Comparison of ENCODE assay signal across 7 mouse cellular contexts in genomic region chr6:121183414-121184173, GRCm38 (mm10). TPM values are rescaled to one million over a fixed set of nuclear protein-coding genes. Genes with fewer than 3 reads are reported as not detected.
DNase-seq lines count a peak whose midpoint lies in the region; ATAC-seq lines count a peak whose summit lies in the region.

Gene Pex26, plus strand, starts transcription at chr6:121183667.

- H3K27me3 ChIP-seq in intestine, embryonic 16.5 days (replicated peaks; ENCODE audit: control insufficient read depth, insufficient read depth, low read length) = no peaks in the 10 kb centered on the region
- no peaks in the 10 kb centered on the region for H3K27me3 ChIP-seq in midbrain, embryonic 11.5 days (ENCODE audit: control insufficient read depth, insufficient read depth, low read length)

- DNase-seq in adrenal gland, adult 2 months = peak; percentile 94
- peak; percentile 85 for DNase-seq in embryo, embryonic 11.5 days (ENCODE audit: low read depth, low spot score)
- DNase-seq in gastrocnemius, postnatal 4 days (ENCODE audit: low spot score in 2 of 2) = peak; percentile 66 to 87
- DNase-seq in left cerebral cortex, postnatal 36 days (ENCODE audit: low spot score in 2 of 2) = peak; percentile 89 to 91
- peak; percentile 100 for DNase-seq in midbrain, embryonic 11.5 days (ENCODE audit: low spot score, missing footprints)
- DNase-seq in skeletal muscle tissue, adult 2 months (ENCODE audit: low read depth, low spot score) = peak; percentile 88

- intact Hi-C loops in left cerebral cortex, postnatal 36 days (cut with DNase I) = no loop called here

- 2% methylated on average over 32 of the region's 32 CpGs for WGBS in intestine, embryonic 16.5 days
- 1% methylated on average over 32 of the region's 32 CpGs for WGBS in midbrain, embryonic 11.5 days

- H3K9me3 ChIP-seq in intestine, embryonic 16.5 days (ENCODE audit: control insufficient read depth, low read length) = no peaks in the 10 kb centered on the region
- no peaks in the 10 kb centered on the region for H3K9me3 ChIP-seq in midbrain, embryonic 11.5 days (ENCODE audit: control insufficient read depth, low read length)

- peak within 1 kb of the TSS; percentile 84 for H3K9ac ChIP-seq in intestine, embryonic 16.5 days (ENCODE audit: low read depth, low read length)
- peak within 1 kb of the TSS; percentile 65 for H3K9ac ChIP-seq in midbrain, embryonic 11.5 days (ENCODE audit: low read length)

- no peaks in the 10 kb centered on the region for H3K36me3 ChIP-seq in intestine, embryonic 16.5 days (ENCODE audit: control insufficient read depth, insufficient read depth, low read length)
- no peaks in the 10 kb centered on the region for H3K36me3 ChIP-seq in midbrain, embryonic 11.5 days (ENCODE audit: control insufficient read depth, insufficient read depth, low read length)

- peak within 1 kb of the TSS; percentile 88 for H3K27ac ChIP-seq in intestine, embryonic 16.5 days (ENCODE audit: low read length)
- H3K27ac ChIP-seq in midbrain, embryonic 11.5 days (ENCODE audit: low read depth, low read length) = peak within 1 kb of the TSS; percentile 36; the same call in 1 of the 2 replicates

- ATAC-seq in intestine, embryonic 16.5 days = peak; percentile 86
- ATAC-seq in midbrain, embryonic 11.5 days (ENCODE audit: low FRiP score) = peak; percentile 92

- H3K4me1 ChIP-seq in intestine, embryonic 16.5 days (ENCODE audit: control insufficient read depth, insufficient read depth, low read length) = peaks cover 16% of the 10 kb centered on the region
- peaks cover 7% of the 10 kb centered on the region; the same call in 1 of the 2 replicates for H3K4me1 ChIP-seq in midbrain, embryonic 11.5 days (ENCODE audit: control insufficient read depth, insufficient read depth, low read length)

- peak within 1 kb of the TSS; percentile 95 for H3K4me2 ChIP-seq in intestine, embryonic 16.5 days (ENCODE audit: low read depth, low read length)
- H3K4me2 ChIP-seq in midbrain, embryonic 11.5 days = peak within 1 kb of the TSS; percentile 88

- H3K4me3 ChIP-seq in intestine, embryonic 16.5 days (ENCODE audit: low read length) = peak within 1 kb of the TSS; percentile 84
- H3K4me3 ChIP-seq in midbrain, embryonic 11.5 days (ENCODE audit: low read depth, low read length) = peak within 1 kb of the TSS; percentile 61

RNA-seq across cellular contexts. Expression of gene Pex26, which starts in this region (rescaled TPM):
- 10 to 100 TPM in 1 of 2 experiments, 1 to 10 TPM in 1; 9.1 to 11.2 TPM for total RNA-seq in adrenal gland, adult 2 months (2021)
- 19.2 and 24.0 TPM in 2 replicates for polyA plus RNA-seq in adrenal gland, adult 2 months (2012; rRNA removed)
- total RNA-seq in gastrocnemius, postnatal 4 days (2021) = 1 to 10 TPM; 5.8 to 6.1 TPM
- 13.4 and 14.8 TPM in 2 replicates for polyA plus RNA-seq in intestine, embryonic 16.5 days (2015; fragmentation: Nextera tagmentation; extraction: Ambion mirVana)
- 10 to 100 TPM; 14.4 to 14.5 TPM for total RNA-seq in left cerebral cortex, postnatal 36 days (2021)
- 5.7 and 5.8 TPM in 2 replicates for polyA plus RNA-seq in midbrain, embryonic 11.5 days (2014; fragmentation: Nextera tagmentation; extraction: Ambion mirVana)

Comparison
In these comparisons a context has a peak if more than half of its experiments do, and no peak if none do; other contexts are left out.
1. Peak in every context shown above with its lines: DNase-seq, ATAC-seq, H3K4me3 ChIP-seq and H3K27ac ChIP-seq.